Mouse (Mus musculus): ENCODE measurements at regions not wholly inside any gene's neighbourhood (a gene's known extent, or its start where the extent isn't known, plus 50 kb on each side); places are given as distances from the start of the nearest gene placed in this dataset.

DNA sequence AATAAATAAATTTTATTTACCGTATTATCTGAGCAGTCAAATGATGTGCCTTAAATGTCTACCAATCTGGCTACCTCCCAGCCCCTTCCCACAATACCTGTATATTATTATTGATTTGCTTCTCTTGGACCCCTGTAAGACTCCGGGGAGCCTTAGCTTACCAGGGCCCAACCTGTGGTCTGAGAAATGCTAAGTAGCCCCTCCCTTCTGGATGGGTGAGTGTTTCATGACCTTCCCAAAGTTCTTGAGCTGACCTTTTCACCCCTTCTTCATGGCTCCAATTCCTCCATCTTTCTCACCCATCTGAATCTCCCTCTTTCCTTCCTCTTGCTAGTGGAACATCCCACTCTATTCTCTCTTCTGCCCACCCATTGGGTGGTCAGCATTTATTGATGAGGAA, 67.2 kb upstream of the Rapgef5 start:
- TF ChIP-seq CTCF (IDR thresholded peaks at IDR 0.05; ENCODE audit: low read depth, low read length) (no peak), POLR2AphosphoS5 (IDR thresholded peaks at IDR 0.05; ENCODE audit: insufficient replicate concordance, low read depth, low read length) (no peak), GATA1 (IDR thresholded peaks at IDR 0.05; ENCODE audit: borderline replicate concordance, low read length) (no peak), TAL1 (conservative IDR thresholded peaks at IDR 0.05; ENCODE audit: low read depth, low read length) (no peak)
